Mouse (Mus musculus) c-Kit-positive CD71-negative TER-119-negative erythroid progenitor cells, embryonic 14.5 days (primary cell): ENCODE measurements around the gene Orm1.

Source experiments
- DNase-seq: peaks from one replicate; pipeline ENCODE4 v3.0.0-alpha.2; 2013; ENCODE audit warnings: low read depth

The Orm1 gene

DNA sequence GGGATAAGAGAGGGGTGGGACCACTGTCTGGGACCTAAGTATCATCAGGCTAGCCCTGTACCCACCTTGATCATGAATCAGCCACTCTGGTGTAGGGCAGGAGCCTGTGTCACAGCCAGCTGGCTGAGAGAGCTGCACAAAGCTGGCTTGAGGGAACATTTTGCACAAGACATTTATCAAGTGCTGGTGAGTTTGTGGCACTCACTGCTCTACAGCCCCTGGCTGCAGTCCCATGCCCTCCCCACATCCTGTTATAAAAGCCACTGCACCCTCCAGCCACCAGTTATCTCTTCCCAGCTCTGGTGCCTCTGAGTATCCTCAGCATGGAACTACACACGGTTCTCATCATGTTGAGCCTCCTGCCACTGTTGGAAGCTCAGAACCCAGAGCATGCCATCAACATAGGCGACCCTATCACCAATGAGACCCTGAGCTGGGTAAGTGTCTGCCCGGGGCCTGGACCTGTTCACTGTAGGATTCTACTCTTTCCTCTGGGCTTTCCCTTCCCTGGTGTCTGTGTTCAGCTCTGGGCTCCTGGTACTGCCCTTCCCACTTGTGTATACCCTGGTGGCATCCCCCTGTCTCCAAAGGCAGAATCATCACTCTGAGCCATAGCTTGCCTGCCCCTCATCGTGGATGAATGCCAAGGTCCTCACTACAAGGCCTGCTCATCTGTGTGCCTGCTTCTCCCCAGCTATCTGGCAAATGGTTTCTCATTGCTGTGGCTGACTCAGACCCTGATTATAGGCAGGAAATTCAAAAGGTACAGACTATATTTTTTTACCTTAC is 11.7 kb downstream of the Orm1 start, which contains the start of gene Orm3:
Orm3 (plus strand) TSS at position 286 of the 789 bp plus-strand sequence.
- DNase-seq: no peak

GRCm38 (mm10) chr4:63356981-63357570 is 12.7 kb downstream of the Orm1 start:
- no peak for DNase-seq

GRCm38 (mm10) chr4:63359861-63360260 is 15.5 kb downstream of the Orm1 start:
- no peak for DNase-seq

DNA sequence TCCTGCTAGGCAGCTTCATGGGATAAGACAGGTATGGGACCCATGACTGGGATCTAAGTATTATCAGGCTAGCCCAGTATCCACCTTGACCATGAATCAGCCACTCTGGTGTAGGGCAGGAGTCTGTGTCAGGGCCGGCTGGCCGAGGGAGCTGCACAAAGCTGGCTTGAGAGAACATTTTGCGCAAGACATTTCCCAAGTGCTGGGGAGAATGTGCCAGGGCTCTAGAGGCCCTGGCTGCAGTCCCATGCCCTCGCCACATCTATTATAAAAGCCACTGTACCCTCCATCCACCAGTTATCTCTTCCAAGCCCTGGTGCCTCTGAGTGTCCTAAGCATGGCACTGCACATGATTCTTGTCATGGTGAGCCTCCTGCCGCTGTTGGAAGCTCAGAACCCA is 17.8 kb downstream of the Orm1 start, which contains the start of gene Orm2:
Orm2 (plus strand) TSS at position 300 of the 400 bp plus-strand sequence.
- no peak for DNase-seq

DNA sequence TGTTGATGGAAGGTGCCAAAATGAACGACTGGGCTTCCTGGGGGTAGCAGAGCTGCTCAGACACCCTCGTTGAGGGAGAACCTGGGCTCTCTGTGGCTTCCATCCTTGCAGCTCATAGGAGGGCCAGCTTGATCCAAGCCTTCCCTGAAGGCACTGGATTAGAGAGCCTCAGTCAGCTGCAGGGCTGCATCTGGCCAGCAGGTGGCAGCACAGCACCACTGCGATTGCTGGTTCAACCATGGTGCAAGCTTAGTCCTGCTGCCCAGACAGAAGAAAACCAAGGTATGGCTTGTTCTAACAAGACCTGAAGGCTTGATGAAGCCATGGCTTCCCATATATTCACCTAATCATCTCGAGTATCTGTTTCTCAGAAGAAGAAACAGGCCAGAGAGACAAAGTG is 24.2 kb downstream of the Orm1 start:
- DNase-seq: no peak

- no peak for DNase-seq
Observed at GRCm38 (mm10) chr4:63370897-63371296, 26.5 kb downstream of the Orm1 start.

- no peak for DNase-seq
Observed at GRCm38 (mm10) chr4:63371890-63372289, 27.5 kb downstream of the Orm1 start.

DNA sequence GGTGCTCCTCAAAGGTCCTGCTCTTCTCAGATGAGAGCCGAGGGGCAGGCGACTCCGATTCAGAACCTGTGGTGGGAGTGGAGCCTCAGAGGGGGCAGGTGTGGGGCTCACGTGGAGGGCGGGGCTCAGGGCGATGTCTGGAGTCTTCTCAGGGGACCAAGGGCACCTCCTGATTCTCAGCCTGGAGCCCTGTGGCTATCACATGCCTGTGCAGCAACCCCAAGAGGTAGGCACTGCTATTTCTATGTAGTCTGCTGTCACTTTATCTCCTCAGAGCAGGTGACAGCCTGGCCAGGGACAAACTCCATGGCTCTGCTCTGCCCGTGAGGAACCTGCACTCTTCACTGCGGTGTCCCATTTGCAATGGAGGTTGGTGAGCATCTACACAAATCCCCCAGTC is 29.0 kb downstream of the Orm1 start:
- no peak for DNase-seq

DNA sequence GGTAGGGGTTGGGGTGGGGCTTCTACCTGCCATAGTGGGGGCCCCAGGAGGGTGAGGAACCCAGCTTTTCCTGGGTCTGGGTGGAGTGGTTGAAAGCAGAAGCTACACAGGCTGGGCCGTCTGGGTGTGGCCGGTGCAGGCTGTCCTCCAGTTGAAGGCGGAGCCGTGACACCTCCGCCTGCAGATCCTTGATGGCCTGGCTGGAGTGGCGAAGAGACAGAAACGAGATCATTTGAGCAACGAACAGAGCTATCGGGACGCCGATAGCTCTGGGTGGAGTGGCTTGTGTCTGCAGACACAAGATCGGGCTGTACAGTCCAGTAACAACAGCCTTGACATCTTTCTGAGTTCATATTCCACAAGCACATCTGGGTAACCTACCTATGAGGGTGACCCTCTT is 30.0 kb downstream of the Orm1 start:
- no peak for DNase-seq

DNA sequence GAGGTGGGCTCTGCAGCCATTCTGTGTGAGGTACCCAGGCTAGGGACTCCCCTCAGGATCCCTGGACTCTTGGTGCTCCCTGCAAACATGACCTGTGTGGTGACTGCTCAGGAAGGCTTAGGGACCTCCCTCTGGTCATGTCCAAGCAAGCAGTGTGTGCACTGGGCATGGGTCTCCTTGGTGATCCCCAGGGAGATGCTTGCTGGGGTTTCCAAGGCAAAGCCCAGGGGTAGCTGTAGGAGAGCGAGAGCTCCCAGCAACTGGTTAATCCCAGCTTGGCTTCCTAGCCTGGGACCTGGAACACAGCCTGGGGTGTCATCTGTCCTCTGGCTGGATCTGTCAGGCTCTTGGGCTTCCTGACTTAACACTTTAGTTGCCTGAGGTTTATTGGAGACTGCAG is 31.0 kb downstream of the Orm1 start:
- no peak for DNase-seq

GRCm38 (mm10) chr4:63377483-63377882 is 33.1 kb downstream of the Orm1 start:
- DNase-seq: no peak

DNA sequence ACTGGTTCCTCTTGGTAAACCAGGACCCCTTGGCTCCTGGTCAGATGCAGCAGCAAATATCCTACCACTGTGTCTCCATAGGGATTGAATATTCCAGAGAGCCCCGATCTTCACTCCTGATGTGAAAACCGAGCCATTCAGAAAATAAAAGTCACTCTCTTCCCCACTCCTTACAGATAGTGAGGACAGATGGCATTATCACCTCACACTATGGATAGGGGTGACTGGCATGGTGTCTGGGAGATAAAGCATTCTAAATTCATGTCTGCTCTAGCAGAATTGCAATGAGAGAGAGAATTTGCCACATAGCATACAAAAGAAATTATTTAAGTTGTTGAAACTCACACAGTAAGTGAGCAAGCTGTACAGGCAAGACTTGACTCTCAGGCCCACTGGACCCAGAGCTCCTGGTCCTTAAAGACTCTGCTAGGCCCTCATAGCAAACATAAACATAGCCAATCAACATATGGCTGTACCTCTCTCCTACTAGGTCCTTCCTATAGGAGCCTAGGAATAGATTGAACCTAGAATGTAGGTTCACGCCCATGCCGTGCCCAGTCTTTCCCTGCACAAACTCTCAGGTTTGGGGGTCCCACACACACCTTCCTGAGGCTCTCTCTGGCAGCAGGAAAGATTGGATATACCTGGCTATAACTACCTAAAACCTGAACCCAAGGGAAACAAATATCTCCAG is 38.5 kb downstream of the Orm1 start:
- no peak for DNase-seq

DNA sequence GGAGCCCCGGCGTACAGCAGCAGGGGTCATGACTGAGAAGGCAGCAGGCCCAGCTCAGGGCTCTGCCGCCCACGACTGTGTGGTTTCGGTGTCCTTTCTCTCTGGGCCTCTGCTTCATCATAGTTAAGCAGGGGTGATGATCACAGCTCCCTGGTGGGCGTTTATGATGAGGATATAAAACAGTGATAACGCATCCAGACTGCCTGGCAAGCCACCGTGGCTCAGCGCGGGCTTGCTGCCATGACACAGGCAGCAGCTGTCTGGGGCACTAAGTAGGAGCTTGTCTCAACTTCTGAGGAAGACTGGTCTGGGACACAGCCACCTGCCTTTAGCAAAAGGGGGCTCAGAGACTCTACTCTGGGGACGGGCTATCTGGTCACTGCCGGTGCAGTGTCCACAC is 39.1 kb downstream of the Orm1 start:
- no peak for DNase-seq

DNA sequence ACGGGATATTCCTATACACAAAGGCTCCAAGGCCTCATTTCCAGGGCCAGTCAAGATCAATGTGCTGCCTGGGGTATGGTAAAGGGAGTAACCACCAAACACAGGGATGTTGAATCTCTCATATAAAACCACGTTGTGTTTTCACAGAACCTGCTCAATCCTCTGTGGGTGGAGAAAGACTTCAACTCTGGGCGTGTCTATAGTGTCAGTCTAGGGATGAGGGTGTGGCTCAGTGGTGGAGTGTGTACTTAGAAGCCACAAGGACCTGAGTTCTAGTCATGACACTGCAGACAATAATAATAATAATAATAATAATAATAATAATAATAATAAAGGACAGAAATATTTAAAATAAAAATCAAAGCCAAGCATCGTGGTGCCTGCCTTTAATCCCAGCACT is 39.9 kb downstream of the Orm1 start:
- DNase-seq: no peak

- no peak for DNase-seq
Observed at GRCm38 (mm10) chr4:63385253-63385652, 40.9 kb downstream of the Orm1 start.

GRCm38 (mm10) chr4:63385784-63386183 is 41.4 kb downstream of the Orm1 start:
- DNase-seq: peak; percentile 62

GRCm38 (mm10) chr4:63388029-63388428 is 43.7 kb downstream of the Orm1 start:
- no peak for DNase-seq

DNA sequence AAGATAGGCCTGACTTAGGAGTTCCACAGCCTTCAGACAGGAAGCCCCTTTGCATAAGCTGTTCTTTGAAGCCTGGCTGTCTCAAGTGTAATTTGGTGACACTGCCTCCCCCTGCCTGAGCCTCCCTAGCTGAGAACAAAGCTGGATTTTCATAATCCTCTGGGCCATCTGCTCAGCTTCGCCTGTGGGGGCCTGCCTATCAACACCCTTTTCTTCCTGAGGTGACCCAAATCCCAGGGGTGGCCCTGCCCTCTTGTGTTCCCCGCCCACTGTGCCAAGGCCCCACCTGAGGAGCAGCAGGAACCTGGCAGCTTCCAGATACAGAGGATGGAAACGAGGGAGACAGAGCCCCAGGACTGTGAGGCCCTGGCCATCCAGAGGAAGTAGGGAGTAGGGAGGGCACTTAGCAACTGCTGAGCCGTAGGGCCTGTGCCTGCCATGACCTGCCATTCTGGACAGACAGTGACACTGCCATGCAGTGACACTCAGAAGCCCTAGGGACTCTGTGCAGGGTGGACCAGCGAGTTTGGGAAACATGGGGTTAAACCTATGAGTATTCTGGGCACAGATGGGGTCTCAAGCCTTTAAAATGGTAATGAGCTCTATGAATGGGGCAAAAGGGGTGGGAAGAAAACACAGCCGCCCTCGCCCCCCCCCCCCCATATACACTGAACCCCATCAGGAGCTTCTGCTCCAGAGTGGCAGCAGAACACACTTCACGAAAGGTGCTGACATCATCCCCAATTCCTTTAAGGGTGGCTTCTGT is 44.9 kb downstream of the Orm1 start:
- no peak for DNase-seq

DNA sequence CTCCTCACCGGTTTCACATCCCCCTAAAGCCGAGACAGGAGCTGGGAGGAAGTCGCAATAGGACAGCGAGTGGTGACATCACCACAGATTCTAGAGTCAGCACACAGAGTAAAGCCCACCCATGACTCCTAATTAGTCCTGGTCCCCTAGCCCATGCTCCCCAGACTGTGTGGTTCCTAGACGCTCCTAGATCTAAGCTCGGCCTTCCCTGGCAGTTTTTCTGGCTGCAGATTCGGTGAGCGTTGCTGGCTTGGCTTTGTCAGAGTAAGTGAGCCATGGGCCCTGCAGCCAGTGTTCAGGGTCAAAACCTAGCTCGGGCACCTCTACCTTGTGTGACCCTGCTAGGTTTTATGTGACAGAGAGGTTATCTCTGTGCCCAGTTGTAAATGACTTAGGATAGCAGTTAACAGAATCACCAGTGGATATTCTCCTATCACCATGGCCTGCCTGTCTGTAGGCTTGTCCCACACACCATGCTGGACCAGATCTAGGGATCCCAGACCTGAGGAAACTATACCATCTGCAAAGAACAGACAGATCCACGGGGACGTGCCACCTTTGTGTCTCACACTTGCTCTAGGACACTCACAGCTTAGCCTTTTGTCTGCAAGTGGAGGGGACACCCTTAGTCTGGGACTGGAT is 45.6 kb downstream of the Orm1 start:
- DNase-seq: no peak

DNA sequence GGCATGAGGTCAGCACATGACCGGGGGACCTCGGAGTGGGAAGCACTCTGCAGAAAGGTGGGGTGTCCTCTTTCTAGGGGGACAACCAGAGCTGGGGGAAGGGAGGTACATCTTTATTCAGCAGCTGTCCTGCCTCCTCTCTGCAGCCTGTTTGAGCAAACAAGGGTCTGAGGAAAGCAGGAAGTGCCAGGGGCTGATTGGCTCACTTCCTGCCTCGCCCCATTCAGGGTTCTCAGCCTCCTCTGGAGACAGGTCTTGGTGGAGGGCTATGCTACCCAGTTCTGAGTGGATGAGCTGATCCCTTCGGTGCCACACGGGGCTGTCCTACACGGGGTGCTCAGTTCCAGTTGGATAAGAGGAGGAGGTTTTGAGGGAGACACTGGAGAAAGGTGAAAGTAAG is 47.0 kb downstream of the Orm1 start:
- DNase-seq: no peak
